Mouse (Mus musculus) intestine, postnatal 0 days (tissue): ENCODE measurements around the gene Slc26a5. TPM values are rescaled to one million over a fixed set of nuclear protein-coding genes. Genes with fewer than 3 reads are reported as not detected.

Source experiments
- ATAC-seq: fragments of 200-750 bp; cut with Nextera tagmentation; 2 replicates; pipeline ENCODE4 v1.8.0; 2017; ENCODE audit warnings: mild to moderate bottlenecking, moderate TSS enrichment, moderate library complexity
- H3K27ac ChIP-seq: fragments of 300-500 bp; sonication (generic); 2 replicates; pipeline ENCODE4 v1.5.1; 2014; ENCODE audit warnings: mild to moderate bottlenecking, low read depth, low read length, moderate library complexity
- H3K27me3 ChIP-seq: fragments of 300-500 bp; sonication (generic); replicated peaks from 2 replicates; pipeline ENCODE4 v1.6.1; 2014; ENCODE audit warnings: low read length, mixed read lengths; ENCODE audit not compliant: control insufficient read depth, insufficient read depth
- H3K36me3 ChIP-seq: fragments of 300-500 bp; sonication (generic); 2 replicates; pipeline ENCODE4 v1.6.1; 2014; ENCODE audit warnings: mild to moderate bottlenecking, moderate library complexity; ENCODE audit not compliant: control insufficient read depth, insufficient read depth
- H3K4me1 ChIP-seq: fragments of 300-500 bp; sonication (generic); replicated peaks from 2 replicates; pipeline ENCODE4 v1.6.1; 2014; ENCODE audit warnings: antibody characterized with exemption, low read length, mixed read lengths; ENCODE audit not compliant: control insufficient read depth, insufficient read depth
- H3K4me2 ChIP-seq: fragments of 300-500 bp; sonication (generic); replicated peaks from 2 replicates; pipeline ENCODE4 v1.6.1; 2014; ENCODE audit warnings: low read depth, mild to moderate bottlenecking, moderate library complexity
- H3K4me3 ChIP-seq: fragments of 300-500 bp; sonication (generic); 2 replicates; pipeline ENCODE4 v1.5.1; 2014; ENCODE audit warnings: low read depth, low read length
- H3K9ac ChIP-seq: fragments of 300-500 bp; sonication (generic); 2 replicates; pipeline ENCODE4 v1.6.1; 2014; ENCODE audit warnings: mild to moderate bottlenecking, low read depth, low read length
- H3K9me3 ChIP-seq: fragments of 300-500 bp; sonication (generic); 2 replicates; pipeline ENCODE4 v1.6.1; 2016; ENCODE audit warnings: mixed run types; ENCODE audit not compliant: control insufficient read depth
- CTCF ChIP-seq: sonication (generic); IDR thresholded peaks from 2 replicates; pipeline ENCODE4 v1.5.1; 2016; ENCODE audit warnings: low read depth, mild to moderate bottlenecking, control low read depth, antibody characterized with exemption, moderate library complexity
- WGBS: fragments of 180-500 bp; shearing (Covaris S2); extraction: QIAGEN DNeasy Blood & Tissue Kit; methylation state at CpG from one replicate; pipeline ENCODE4 v1.1.7; 2014; 5-methylcytosine and 5-hydroxymethylcytosine counted together
- polyA plus RNA-seq: library from polyadenylated mRNA; unstranded; fragments of >200 nt; fragmentation: Nextera tagmentation; extraction: Ambion mirVana; gene quantifications from 2 replicates; pipeline ENCODE4 v1.2.1, GENCODE M21; 2015

Gene Slc26a5
- polyA plus RNA-seq, 1 experiment from 2014 or later, result 0.07 TPM

DNA sequence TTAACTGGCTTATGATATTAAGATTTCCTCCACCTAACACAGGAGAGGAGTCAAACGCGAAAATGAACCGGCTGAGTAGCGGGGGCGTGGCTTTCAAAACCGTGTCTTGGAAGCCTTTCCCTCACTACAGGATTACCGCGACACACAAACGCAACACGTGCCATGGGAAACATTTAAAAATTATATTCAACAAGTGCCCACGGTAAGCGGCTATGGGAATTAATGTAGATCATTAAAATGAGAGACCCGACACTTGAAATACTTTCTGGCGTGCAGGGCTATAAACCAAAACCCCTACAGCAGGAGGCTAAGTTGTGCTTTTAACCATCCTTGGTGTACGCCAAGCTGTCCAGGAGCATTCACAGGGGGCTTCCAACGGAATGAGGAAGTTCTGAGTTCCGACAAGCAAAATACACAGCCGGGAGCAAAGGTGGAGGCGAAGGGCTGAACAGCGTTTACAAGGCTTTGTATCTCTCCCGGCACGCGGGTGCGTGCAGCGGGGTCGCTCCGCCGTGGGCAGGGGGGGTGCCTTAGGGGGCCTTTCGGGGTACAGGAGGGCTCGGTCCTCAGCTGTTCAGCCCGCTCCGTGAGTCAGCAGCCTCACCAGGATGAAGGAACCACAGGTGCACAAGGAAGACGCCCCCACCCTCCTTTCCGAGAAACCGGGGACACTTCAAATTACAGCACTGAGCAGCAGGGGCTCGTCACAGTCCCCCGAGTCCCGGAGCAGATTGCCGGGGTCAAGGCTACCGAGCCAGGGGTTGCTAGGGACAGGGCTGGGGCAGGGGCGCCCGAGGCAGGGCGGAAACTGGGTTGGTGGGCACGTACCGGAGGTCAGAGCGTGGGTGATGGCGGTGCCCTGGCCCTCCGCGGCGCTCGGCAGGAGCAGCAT lies 81.0 kb downstream of the Slc26a5 start:
- Histone ChIP-seq H3K4me2 (peak overlapping the region; percentile 96), H3K27ac (peak overlapping the region; percentile 74), H3K36me3 (peaks cover 31% of the 10 kb centered on the region), H3K4me3 (peak overlapping the region; percentile 97), H3K9ac (peak overlapping the region; percentile 83), H3K27me3 (no peaks in the 10 kb centered on the region), H3K9me3 (no peaks in the 10 kb centered on the region), H3K4me1 (no peaks in the 10 kb centered on the region)
- WGBS, result under 1% methylated on average over 51 of the region's 51 CpGs
- TF ChIP-seq CTCF, result no peak
- peak; percentile 32 for ATAC-seq

DNA sequence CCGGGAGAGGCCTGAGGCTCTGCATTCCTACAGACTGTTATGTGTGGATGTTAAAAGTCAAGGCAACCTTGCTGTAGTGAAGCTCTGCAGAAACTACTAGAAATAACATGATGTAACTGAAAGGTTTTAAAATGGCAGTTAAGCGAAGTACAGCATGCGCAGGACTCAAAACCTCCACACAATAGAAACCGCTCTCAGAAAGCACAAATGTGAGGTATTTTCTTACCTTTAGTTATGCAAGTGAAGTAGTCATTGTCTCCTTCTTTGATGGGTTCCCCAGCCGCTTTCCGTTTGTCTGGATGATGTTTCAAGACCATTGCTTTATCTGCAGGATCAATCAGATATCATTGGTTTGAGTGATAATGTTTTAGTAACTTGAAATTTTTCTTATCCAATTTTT lies 88.9 kb downstream of the Slc26a5 start:
- Histone ChIP-seq H3K9ac (no peak overlapping the region), H3K9me3 (no peaks in the 10 kb centered on the region), H3K36me3 (peaks cover 61% of the 10 kb centered on the region), H3K4me3 (no peak overlapping the region), H3K4me1 (no peaks in the 10 kb centered on the region), H3K27ac (no peak overlapping the region), H3K4me2 (no peak overlapping the region), H3K27me3 (no peaks in the 10 kb centered on the region)
- 86% methylated on average over 6 of the region's 6 CpGs for WGBS
- no peak for TF ChIP-seq CTCF
- ATAC-seq, result no peak

DNA sequence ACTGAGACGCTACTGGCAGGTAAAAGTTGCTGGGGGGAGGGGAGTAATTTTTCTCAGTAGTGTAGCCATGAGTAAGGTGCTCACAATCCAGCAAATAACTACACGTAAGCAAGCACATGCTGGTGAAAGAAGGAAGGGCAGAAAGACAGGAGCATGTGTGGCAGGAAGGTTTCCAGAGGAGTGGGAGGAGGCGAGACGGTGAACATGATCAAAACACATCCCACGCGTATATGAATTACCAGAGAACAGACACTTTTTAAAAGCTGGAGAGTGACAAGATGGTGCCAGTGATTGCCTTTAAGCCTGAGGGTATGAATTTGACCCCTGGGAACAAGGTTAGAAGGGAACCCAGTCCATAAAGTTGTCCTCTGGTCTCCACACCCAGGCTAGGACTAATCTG lies 95.6 kb downstream of the Slc26a5 start:
- peaks cover 64% of the 10 kb centered on the region for H3K36me3 ChIP-seq

DNA sequence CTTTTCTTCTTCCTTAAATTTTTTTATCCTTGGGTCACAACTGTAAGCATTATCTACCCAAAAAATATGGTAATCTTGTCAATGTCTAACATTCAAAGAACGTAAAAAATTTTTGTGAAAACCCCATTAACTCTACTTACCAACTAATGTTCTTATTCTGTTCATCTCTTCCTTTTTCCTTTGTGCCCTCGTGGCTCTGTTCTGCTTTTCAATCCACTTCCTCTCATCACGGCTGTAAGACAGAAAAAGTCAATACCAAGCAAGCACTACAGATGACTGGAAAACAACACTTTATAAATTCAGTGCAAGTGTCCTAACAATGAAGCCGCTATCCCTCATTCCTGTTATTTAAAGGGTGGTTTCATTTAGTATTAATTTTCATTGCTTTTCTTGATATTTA lies 96.9 kb downstream of the Slc26a5 start:
- Histone ChIP-seq H3K9ac (no peak overlapping the region), H3K4me1 (no peaks in the 10 kb centered on the region), H3K4me2 (no peak overlapping the region), H3K27ac (no peak overlapping the region), H3K4me3 (no peak overlapping the region), H3K27me3 (no peaks in the 10 kb centered on the region), H3K36me3 (peaks cover 70% of the 10 kb centered on the region), H3K9me3 (no peaks in the 10 kb centered on the region)
- no peak for ATAC-seq
- no peak for TF ChIP-seq CTCF
- 89% methylated on average over 4 of the region's 4 CpGs for WGBS

More for the DNA sequence above, 95.6 kb downstream of the Slc26a5 start:
- Histone ChIP-seq H3K27me3 (no peaks in the 10 kb centered on the region), H3K4me3 (no peak overlapping the region), H3K9ac (no peak overlapping the region), H3K4me2 (no peak overlapping the region), H3K9me3 (no peaks in the 10 kb centered on the region), H3K4me1 (no peaks in the 10 kb centered on the region), H3K27ac (no peak overlapping the region)
- TF ChIP-seq CTCF, result no peak
- ATAC-seq, result no peak
- WGBS, result 92% methylated on average over 6 of the region's 6 CpGs

Other genes with a start within 250 kb of the Slc26a5 start
- 0.07 and 0.08 TPM in 2 replicates for gene Fbxl13, start 220.0 kb downstream of the Slc26a5 start, polyA plus RNA-seq
- 15.0 and 15.6 TPM in 2 replicates for gene Armc10, start 219.8 kb downstream of the Slc26a5 start, polyA plus RNA-seq
- gene Napepld, start 164.2 kb downstream of the Slc26a5 start, polyA plus RNA-seq, result 2.1 and 2.3 TPM in 2 replicates
- gene Pmpcb, start 128.5 kb downstream of the Slc26a5 start, polyA plus RNA-seq, result 68.9 and 70.0 TPM in 2 replicates
- 44.5 and 48.1 TPM in 2 replicates for gene Dnajc2, start 80.4 kb downstream of the Slc26a5 start, polyA plus RNA-seq
- 96.0 and 99.6 TPM in 2 replicates for gene Psmc2, start 80.3 kb downstream of the Slc26a5 start, polyA plus RNA-seq